Mouse (Mus musculus) bone marrow macrophage, adult 2 months (primary cell): ENCODE results near the gene Prmt3.

Experiments
- CTCF ChIP-seq: IDR thresholded peaks from 2 replicates; pipeline ENCODE4 v1.5.1; 2012; ENCODE audit warnings: low read depth, mild to moderate bottlenecking, low read length, moderate library complexity
- POLR2A ChIP-seq: IDR thresholded peaks from 2 replicates; pipeline ENCODE4 v1.6.1; 2012; ENCODE audit warnings: mild to moderate bottlenecking, low read depth, low read length, borderline replicate concordance

DNA sequence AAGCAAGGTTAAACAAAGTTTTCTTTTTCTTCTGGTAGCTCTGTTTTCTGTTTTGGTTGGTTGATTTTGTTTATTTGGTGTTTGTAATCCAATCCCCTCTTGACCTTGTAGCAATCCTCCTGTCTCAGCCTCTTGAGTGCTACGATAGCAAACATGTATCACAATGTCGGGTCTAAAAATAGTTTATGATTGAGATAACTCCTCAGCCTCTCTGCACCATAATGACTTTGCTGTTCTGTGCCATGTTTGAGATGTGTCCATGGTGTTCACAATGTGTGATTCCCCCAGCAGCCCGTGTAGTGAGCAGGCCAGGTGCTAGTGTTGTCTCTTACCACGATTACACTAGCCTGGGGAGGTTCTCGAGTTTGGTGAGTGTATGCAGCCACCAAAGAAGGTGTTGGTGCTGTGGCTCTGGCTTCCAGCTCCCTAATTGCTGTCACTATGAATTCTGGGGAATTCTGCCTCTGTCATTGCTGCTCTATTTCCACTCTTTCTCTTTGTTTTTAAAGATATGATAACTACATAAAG is 26.6 kb downstream of the Prmt3 start:
- no peak for TF ChIP-seq CTCF
- TF ChIP-seq POLR2A: no peak
